Mouse (Mus musculus): ENCODE measurements around the gene Ldlrad3.

Ldlrad3 gene

GRCm38 (mm10) chr2:101992574-101993310, 193.4 kb downstream of the Ldlrad3 start:
- no peak for DNase-seq

- DNase-seq = no peak
Measured at GRCm38 (mm10) chr2:101991726-101992125, 194.5 kb downstream of the Ldlrad3 start.

DNA sequence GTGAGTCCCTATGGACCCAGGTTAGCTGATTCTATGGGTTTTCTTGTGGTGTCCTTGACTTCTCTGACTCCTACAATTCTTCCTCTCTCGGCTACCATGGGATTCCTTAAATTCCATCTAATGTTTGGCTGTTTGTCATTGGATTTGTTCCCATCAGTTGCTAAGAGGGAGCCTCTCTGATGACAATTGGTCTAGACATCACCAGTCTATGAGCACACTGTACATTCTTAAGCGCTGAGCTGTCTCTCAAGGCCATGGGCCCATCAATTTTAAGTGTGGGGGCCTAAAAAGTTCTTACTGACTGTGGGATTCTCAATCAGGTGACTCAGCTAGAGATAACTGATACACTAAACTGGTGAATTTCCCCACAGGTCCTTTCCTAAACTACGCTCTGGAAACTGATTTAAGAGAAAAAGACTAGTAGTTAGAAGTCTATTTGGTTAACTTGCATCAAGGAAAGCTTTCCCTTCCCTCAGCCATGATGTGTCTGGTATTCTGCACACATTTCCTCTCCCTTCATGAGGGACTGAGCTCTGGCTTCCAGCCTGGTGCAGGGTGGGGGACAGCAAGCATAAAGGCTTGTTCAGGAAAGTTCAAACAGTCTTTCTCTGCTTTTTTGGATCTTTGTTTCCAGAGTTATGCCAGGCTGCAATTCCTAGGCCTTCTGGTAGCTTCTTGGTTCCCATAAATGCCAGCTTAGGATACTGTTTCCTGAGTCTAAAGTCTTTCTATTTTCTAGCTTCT, 199.7 kb downstream of the Ldlrad3 start:
- no peak for DNase-seq

DNA sequence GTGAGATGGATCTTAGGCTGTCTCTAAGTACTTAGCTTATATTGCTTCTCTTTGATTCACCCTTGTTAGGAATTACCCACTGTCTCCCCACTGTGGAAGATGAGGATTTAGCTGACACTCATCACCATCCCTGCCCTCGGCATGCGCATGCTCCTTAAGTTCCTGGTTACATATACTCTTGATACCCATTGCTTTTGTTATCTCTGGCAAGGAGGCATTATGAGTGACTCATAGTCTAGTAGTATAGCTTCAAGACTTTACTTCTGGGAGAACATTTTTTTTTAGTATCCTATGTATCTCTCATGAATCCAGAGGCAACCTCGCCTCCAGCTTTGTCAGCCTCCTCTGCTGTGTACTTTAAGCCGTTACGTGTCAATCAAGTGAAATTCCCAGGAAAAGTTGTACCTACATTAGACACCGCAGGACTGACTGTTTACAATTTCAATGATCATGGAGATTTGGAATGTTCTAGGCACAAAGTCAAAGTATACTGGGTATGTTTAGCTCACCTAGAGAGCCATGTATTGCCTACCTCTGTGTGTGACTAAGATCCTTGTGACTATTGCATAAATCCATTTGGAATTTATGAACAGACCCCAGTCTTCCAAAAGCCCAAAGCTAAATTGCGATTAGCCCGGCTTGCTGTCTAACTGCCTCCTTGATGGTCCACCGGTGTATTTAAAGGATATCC, 202.2 kb downstream of the Ldlrad3 start:
- DNase-seq = no peak

- DNase-seq = no peak
Measured at GRCm38 (mm10) chr2:101983082-101983852, 202.9 kb downstream of the Ldlrad3 start.

GRCm38 (mm10) chr2:101981964-101982498, 204.2 kb downstream of the Ldlrad3 start:
- DNase-seq = no peak

- DNase-seq = no peak
Measured at GRCm38 (mm10) chr2:101981211-101981610, 205.0 kb downstream of the Ldlrad3 start.

GRCm38 (mm10) chr2:101980456-101980947, 205.7 kb downstream of the Ldlrad3 start:
- DNase-seq = no peak

DNA sequence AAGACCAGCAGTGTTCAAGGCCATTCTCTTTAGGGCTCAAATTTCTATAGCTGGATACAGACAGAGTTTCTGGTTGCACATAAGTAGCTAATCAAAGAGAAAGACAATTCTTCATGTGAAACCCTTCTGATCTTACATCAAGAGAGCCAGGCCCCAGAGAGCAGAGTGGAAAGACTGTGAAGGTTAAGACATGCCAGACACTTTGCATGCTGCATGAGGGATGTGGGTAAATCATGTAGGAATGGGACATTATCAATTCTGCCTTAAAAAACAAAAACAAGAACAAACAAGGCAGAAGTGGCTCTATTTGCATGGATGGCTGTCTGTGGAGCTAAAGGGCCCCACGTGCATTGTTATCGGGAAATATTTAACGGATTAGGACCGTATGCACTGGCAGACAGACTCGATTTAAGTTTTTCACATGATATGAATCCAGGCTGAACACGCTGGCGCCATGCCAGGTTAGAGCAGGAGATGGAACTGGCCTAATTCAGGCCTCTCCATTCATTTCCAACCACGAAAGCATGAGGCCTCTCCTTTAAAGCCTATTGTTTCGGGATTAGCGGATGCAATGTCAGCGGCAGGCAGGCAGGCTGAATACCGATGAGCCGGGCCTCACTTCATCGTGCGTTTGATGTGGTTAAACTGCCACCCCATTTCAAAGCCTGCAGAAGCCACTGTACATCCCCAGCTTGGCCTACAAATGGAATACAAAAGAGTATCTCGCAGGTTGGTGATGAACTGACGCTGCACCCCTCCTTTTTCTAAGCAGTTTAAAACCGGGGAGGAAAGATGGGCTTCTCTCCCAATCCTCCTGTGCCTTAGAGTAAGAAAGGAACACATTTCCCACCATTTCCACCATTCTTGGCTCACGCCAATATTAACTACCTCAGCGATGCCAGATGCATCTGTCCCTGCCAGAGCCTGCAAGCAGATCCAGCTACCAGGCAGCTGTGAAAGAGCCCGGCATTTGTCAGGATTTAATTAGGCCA, 207.4 kb downstream of the Ldlrad3 start:
- peak; percentile 63 for DNase-seq

DNA sequence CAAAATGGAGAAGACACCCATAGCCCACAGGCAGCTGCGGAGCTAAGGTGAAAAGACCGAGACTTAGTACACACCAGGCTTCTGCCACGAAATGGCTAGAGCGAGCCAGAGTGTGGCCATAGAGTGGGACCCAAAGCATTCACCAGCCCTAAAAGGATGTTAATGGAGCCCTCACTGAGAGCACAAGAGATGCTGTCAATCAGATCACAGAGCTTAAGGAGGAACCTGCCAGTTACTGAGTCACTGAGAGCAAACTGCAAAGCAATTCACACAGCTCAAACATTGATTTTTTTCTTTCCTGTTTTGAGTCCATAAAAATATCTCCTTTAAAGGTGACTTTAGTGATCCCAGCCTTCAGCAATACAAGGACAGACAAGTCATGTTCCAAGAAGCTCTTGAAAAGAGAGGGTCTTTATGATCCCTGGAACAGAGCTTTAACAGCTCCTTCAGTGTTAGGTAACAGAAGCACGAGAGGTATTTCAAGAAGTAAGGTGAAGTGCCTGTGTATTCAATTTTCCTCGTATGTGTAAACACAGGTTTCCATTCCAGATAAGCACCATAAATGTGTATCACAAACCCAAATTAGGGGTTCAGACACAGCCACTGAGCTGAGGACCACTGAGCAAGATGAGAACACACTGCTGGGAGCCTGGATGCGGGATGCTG, 209.7 kb downstream of the Ldlrad3 start:
- no peak for DNase-seq

DNA sequence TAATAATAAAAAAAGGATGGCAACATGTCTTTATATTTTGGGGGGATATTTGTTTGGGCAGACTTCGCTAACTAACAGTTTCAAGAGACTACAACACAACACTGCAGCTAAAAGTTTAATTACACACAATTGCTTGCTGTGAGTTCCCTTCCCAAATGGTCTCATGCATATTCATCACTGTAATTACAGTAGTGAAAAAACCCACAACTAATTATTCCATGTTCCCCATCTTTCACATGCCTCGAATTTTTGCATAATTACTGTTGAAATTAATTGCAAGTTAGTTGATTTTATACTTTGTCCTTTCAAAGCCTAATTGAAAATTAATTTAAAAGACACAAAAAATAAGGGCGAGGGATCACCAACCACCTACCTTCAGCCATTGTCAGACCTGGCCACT, 212.4 kb downstream of the Ldlrad3 start:
- DNase-seq = no peak

DNA sequence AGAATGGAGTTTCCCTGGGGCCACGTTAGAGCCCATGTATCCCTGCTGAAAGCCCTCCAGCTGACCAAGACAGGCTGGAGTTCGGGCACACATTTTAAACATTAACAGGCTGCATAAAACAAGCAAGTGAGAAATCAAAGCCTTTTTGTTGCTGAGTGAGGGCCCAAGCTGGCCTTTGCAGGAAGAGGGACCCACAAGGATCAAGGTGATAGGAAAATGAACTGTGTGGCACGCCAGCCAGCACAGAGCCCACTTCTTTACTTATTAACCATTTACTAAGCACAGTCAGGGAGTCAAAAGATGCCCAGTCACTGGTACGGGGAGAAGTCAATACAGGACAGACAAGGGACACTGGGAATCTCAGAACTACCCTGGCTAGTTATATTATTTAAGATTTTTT, 218.6 kb downstream of the Ldlrad3 start:
- no peak for DNase-seq

- no peak for DNase-seq
Measured at GRCm38 (mm10) chr2:101967152-101967551, 219.0 kb downstream of the Ldlrad3 start.

DNA sequence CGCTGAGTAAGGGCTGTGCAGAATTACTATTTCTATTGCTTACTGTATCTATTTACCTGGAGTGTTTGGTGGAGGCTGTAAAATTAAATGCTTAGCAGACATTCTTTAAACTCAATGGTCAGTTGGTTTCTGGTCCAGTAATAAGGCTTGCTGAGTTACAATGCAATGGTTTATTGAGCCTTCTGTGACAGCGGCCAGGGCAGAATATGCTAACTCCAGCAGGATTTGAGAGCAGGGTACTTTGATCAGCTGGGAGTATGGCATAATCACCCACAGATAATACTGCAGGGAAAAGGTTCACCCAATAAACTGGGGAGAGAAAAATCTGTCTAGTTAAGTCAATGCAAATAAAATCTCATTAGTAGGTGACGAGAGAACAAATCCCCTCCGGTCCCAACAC, 220.2 kb downstream of the Ldlrad3 start:
- no peak for DNase-seq

DNA sequence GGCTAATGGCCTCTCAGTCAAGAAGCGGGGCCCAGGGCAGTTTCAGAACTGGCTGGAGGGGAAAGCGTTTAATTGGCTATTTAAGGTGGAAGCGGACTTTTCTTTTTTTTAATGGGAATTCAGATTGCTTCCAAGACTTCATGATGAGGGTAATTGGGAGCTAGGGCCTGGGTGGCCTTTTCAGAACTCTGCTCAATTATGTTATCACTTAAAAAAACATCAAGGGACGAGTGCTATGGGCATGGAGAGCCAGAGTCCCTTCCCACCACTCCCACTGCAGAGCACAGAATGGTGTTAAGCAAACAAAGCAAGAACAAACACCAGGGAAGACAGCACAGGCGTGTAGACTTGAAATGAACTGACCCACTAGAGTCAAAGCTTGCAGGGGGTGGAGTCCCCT, 220.7 kb downstream of the Ldlrad3 start:
- DNase-seq = no peak

DNA sequence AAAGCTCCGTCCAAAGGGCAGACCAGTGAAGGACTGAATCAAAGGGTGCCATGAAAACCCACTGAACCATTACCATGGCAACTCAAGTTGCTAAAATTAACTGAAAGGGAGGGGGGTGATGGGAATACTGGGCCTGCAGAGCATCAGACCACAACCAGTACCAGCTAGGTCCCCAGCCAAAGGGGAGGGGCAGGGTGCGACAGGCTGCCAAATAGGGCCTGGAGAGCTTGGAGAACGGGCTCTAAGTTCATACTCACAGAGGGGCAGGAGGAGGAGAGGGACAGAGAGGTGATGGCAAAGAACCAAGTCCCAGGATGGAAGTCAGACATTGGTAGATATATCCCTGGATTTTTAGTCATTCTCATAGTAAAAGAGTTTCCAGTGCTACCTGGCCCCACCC, 222.8 kb downstream of the Ldlrad3 start:
- no peak for DNase-seq

DNA sequence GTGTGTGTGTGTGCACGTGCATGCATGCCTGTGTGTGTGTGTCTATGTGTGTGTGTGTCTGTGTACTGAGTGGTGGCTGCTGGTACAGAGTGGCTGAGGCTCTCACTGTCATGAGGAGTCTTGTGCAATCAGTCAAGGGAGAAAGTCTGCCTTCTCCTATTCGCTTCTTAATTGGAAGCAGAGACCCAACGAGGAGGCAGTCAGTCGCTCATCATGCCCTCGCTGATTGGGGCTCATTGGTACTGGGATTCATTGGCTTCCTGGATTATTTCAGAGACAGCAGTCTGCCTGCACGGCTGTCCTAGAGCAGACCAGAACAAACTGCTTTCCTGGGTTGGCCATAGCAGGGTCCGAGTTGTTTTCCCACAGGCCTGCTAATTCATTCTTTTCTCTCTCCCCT, 223.8 kb downstream of the Ldlrad3 start:
- no peak for DNase-seq

GRCm38 (mm10) chr2:101961391-101961790, 224.8 kb downstream of the Ldlrad3 start:
- DNase-seq = no peak

- no peak for DNase-seq
Measured at GRCm38 (mm10) chr2:101960658-101961057, 225.5 kb downstream of the Ldlrad3 start.

DNA sequence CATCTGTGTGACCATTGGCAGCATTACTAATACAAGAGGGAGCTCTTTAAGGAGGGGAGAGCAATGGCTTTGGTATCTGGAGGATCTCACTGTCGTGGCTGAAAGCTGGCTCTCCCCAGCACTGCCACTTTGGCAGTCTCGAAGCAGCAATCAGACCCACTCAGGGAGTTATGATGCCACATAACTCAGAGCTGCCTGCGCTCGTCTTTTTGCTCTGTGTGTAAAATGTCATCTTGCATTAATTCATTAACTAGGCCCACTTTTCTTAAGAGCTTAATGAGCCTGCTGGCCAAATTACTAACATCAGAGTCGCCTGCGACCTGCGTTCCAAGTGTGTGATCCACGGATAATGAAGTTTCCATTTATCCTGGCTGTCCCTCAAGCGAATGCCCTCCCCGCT, 230.1 kb downstream of the Ldlrad3 start:
- no peak for DNase-seq

DNA sequence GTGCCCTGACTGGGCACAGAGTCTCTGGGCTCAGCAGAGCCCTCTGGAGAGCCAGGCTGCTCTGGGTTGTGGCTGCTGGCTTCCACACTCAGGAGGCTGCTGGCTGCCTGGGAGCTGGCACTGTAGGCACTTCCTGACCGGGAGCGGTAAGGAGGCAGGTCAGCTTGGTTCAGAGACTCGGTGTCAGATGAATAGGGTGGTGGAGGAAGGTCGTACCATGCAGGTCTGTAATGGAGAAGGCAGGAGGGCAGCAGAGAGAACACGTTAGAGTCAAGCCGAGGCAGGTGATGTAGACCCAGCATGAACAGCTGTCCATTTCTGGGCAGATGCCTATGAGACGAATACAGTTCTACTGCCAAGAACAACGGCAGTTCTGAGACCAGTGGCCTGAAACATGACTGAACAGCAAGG, 233.2 kb downstream of the Ldlrad3 start:
- DNase-seq = peak; percentile 68

Measured in cerebellum, adult 9-10 months (tissue).